In genomic region chr10:62920766-62921156, GRCm38 (mm10) we compare ENCODE assay signal across 8 mouse cellular contexts. TPM values are rescaled to one million over a fixed set of nuclear protein-coding genes. Genes with fewer than 3 reads are reported as not detected.
A peak's percentile ranks its signal among the peaks of the same experiment; 100 is the strongest.
DNase-seq lines count a peak whose midpoint lies in the region; ATAC-seq and TF ChIP-seq lines count a peak whose summit lies in the region.

No protein-coding gene starts in this region.

- no peaks in the 10 kb centered on the region for H3K9me3 ChIP-seq in hindbrain, embryonic 13.5 days
- no peaks in the 10 kb centered on the region for H3K9me3 ChIP-seq in midbrain, embryonic 13.5 days

- no peak for TF ChIP-seq CTCF in kidney, adult 2 months (conservative IDR thresholded peaks at IDR 0.05; ENCODE audit: insufficient read depth, insufficient read length, low read depth, low read length)

- peak; percentile 79 for ATAC-seq in hindbrain, embryonic 13.5 days (ENCODE audit: low FRiP score)
- peak; percentile 77 for ATAC-seq in midbrain, embryonic 13.5 days

- peak overlapping the region; percentile 94 for H3K4me3 ChIP-seq in kidney, adult 2 months (ENCODE audit: insufficient read depth, low read depth, low read length)
- peak overlapping the region; percentile 88 for H3K4me3 ChIP-seq in brown adipose tissue, adult 24 weeks (ENCODE audit: insufficient read depth, low read depth, low read length)
- H3K4me3 ChIP-seq in hindbrain, embryonic 13.5 days, result peak overlapping the region; percentile 97
- peak overlapping the region; percentile 97 for H3K4me3 ChIP-seq in midbrain, embryonic 13.5 days (replicated peaks)

- no peaks in the 10 kb centered on the region for H3K36me3 ChIP-seq in kidney, adult 2 months (ENCODE audit: control insufficient read depth, insufficient read depth, low read length)
- H3K36me3 ChIP-seq in hindbrain, embryonic 13.5 days, result no peaks in the 10 kb centered on the region
- H3K36me3 ChIP-seq in midbrain, embryonic 13.5 days, result no peaks in the 10 kb centered on the region

- no peak for TF ChIP-seq POLR2A in kidney, adult 2 months (IDR thresholded peaks at IDR 0.05; ENCODE audit: low read depth, low read length)

- peak overlapping the region; percentile 84 for H3K4me2 ChIP-seq in hindbrain, embryonic 13.5 days
- H3K4me2 ChIP-seq in midbrain, embryonic 13.5 days (replicated peaks), result peak overlapping the region; percentile 72

- H3K4me1 ChIP-seq in kidney, adult 2 months (ENCODE audit: control insufficient read depth, insufficient read depth, low read length), result peaks cover 12% of the 10 kb centered on the region
- H3K4me1 ChIP-seq in brown adipose tissue, adult 24 weeks (ENCODE audit: control insufficient read depth, insufficient read depth, insufficient read length, low read length), result peaks cover 7% of the 10 kb centered on the region
- H3K4me1 ChIP-seq in hindbrain, embryonic 13.5 days (replicated peaks), result peaks cover 18% of the 10 kb centered on the region
- peaks cover 17% of the 10 kb centered on the region for H3K4me1 ChIP-seq in midbrain, embryonic 13.5 days (replicated peaks)

- H3K9ac ChIP-seq in hindbrain, embryonic 13.5 days, result peak overlapping the region; percentile 98
- peak overlapping the region; percentile 94 for H3K9ac ChIP-seq in midbrain, embryonic 13.5 days (replicated peaks)

- H3K27ac ChIP-seq in kidney, adult 2 months (ENCODE audit: insufficient read depth, low read depth, low read length), result peak overlapping the region; percentile 77
- peak overlapping the region; percentile 82 for H3K27ac ChIP-seq in brown adipose tissue, adult 24 weeks (replicated peaks; ENCODE audit: low read depth, low read length)
- H3K27ac ChIP-seq in hindbrain, embryonic 13.5 days, result peak overlapping the region; percentile 93
- peak overlapping the region; percentile 92 for H3K27ac ChIP-seq in midbrain, embryonic 13.5 days

- H3K27me3 ChIP-seq in kidney, adult 2 months (replicated peaks; ENCODE audit: control insufficient read depth, insufficient read depth, low read length), result no peaks in the 10 kb centered on the region
- H3K27me3 ChIP-seq in hindbrain, embryonic 13.5 days, result no peaks in the 10 kb centered on the region
- H3K27me3 ChIP-seq in midbrain, embryonic 13.5 days, result no peaks in the 10 kb centered on the region

- DNase-seq in kidney, adult 2 months, result no peak
- no peak for DNase-seq in kidney, postnatal 4 days
- no peak for DNase-seq in cerebellum, adult 11 months
- DNase-seq in adipocyte (ENCODE audit: low spot score), result no peak
- no peak for DNase-seq in thymus, postnatal 0 days (ENCODE audit: low spot score)

- WGBS in kidney, adult 2 months, result under 1% methylated on average over 29 of the region's 29 CpGs
- 0% methylated on average over 26 of the region's 29 CpGs for WGBS in hindbrain, embryonic 13.5 days
- WGBS in midbrain, embryonic 13.5 days, result 0% methylated on average over 29 of the region's 29 CpGs

RNA-seq across cellular contexts. Expression of gene Slc25a16, which starts 0.3 kb away (rescaled TPM):
- 105 and 143 TPM in 2 replicates for polyA plus RNA-seq in kidney, adult 2 months (2012; rRNA removed)
- 38.1 and 43.0 TPM in 2 replicates for polyA plus RNA-seq in brown adipose tissue, adult 24 weeks (2012; ENCODE audit: insufficient read depth, insufficient read length, missing spikeins)
- 13.9 and 14.5 TPM in 2 replicates for polyA plus RNA-seq in hindbrain, embryonic 13.5 days (2015; fragmentation: Nextera tagmentation; extraction: Ambion mirVana)
- polyA plus RNA-seq in midbrain, embryonic 13.5 days (2015; fragmentation: Nextera tagmentation; extraction: Ambion mirVana), result 11.6 and 14.0 TPM in 2 replicates
- polyA plus RNA-seq in thymus, postnatal 0 days (2015; fragmentation: Nextera tagmentation; extraction: Ambion mirVana), result 13.7 and 16.5 TPM in 2 replicates

RNA-seq across cellular contexts. Expression of gene Tet1, which starts 12.0 kb away (rescaled TPM):
- polyA plus RNA-seq in kidney, adult 2 months (2012; rRNA removed), result 1.4 and 1.7 TPM in 2 replicates
- polyA plus RNA-seq in brown adipose tissue, adult 24 weeks (2012; ENCODE audit: insufficient read depth, insufficient read length, missing spikeins), result 0.12 and 0.50 TPM in 2 replicates
- 35.1 and 35.8 TPM in 2 replicates for polyA plus RNA-seq in hindbrain, embryonic 13.5 days (2015; fragmentation: Nextera tagmentation; extraction: Ambion mirVana)
- 29.8 and 37.2 TPM in 2 replicates for polyA plus RNA-seq in midbrain, embryonic 13.5 days (2015; fragmentation: Nextera tagmentation; extraction: Ambion mirVana)
- polyA plus RNA-seq in thymus, postnatal 0 days (2015; fragmentation: Nextera tagmentation; extraction: Ambion mirVana), result 11.6 and 14.5 TPM in 2 replicates

RNA-seq across cellular contexts. Expression of gene Dna2, which starts 26.1 kb away (rescaled TPM):
- 6.9 TPM in 2 replicates for polyA plus RNA-seq in kidney, adult 2 months (2012; rRNA removed)
- polyA plus RNA-seq in brown adipose tissue, adult 24 weeks (2012; ENCODE audit: insufficient read depth, insufficient read length, missing spikeins), result 0.28 and 0.88 TPM in 2 replicates
- polyA plus RNA-seq in hindbrain, embryonic 13.5 days (2015; fragmentation: Nextera tagmentation; extraction: Ambion mirVana), result 5.1 and 6.4 TPM in 2 replicates
- 9.6 and 10.1 TPM in 2 replicates for polyA plus RNA-seq in midbrain, embryonic 13.5 days (2015; fragmentation: Nextera tagmentation; extraction: Ambion mirVana)
- polyA plus RNA-seq in thymus, postnatal 0 days (2015; fragmentation: Nextera tagmentation; extraction: Ambion mirVana), result 21.1 and 21.7 TPM in 2 replicates

RNA-seq across cellular contexts. Expression of gene Rufy2, which starts 59.3 kb away (rescaled TPM):
- polyA plus RNA-seq in kidney, adult 2 months (2012; rRNA removed), result 3.3 and 4.0 TPM in 2 replicates
- polyA plus RNA-seq in brown adipose tissue, adult 24 weeks (2012; ENCODE audit: insufficient read depth, insufficient read length, missing spikeins), result 4.2 and 7.5 TPM in 2 replicates
- polyA plus RNA-seq in hindbrain, embryonic 13.5 days (2015; fragmentation: Nextera tagmentation; extraction: Ambion mirVana), result 52.6 and 57.0 TPM in 2 replicates
- 51.7 and 55.5 TPM in 2 replicates for polyA plus RNA-seq in midbrain, embryonic 13.5 days (2015; fragmentation: Nextera tagmentation; extraction: Ambion mirVana)
- 17.4 and 23.1 TPM in 2 replicates for polyA plus RNA-seq in thymus, postnatal 0 days (2015; fragmentation: Nextera tagmentation; extraction: Ambion mirVana)
